Mouse (Mus musculus): ENCODE data around the gene Epn3. TPM values are rescaled to one million over a fixed set of nuclear protein-coding genes. Genes with fewer than 3 reads are reported as not detected.

Gene Epn3
- polyA plus RNA-seq, 1 experiment from 2014 or later, result 1.5 TPM

GRCm38 (mm10) chr11:94449239-94449638 lies 50.5 kb downstream of the Epn3 start:
- Histone ChIP-seq H3K4me3 (ENCODE audit: low read depth, low read length) (no peak overlapping the region), H3K9ac (replicated peaks; ENCODE audit: low read length) (no peak overlapping the region), H3K36me3 (replicated peaks; ENCODE audit: control insufficient read depth, insufficient read depth, low read depth, low read length) (no peaks in the 10 kb centered on the region; the same call in 1 of the 2 replicates), H3K4me2 (ENCODE audit: low read depth, low read length) (no peak overlapping the region), H3K27me3 (ENCODE audit: control insufficient read depth, insufficient read depth, low read length) (no peaks in the 10 kb centered on the region), H3K9me3 (replicated peaks; ENCODE audit: control insufficient read depth, low read length) (no peaks in the 10 kb centered on the region), H3K27ac (replicated peaks; ENCODE audit: low read depth, low read length) (no peak overlapping the region), H3K4me1 (ENCODE audit: control insufficient read depth, insufficient read depth, low read length) (peaks cover 3% of the 10 kb centered on the region; the same call in 1 of the 2 replicates)
- DNase-seq (ENCODE audit: low spot score), result no peak
- WGBS, result 44% methylated on average over 8 of the region's 8 CpGs
- ATAC-seq (replicated peaks; ENCODE audit: insufficient number of reproducible peaks, low FRiP score, low TSS enrichment, low read depth), result no peak

DNA sequence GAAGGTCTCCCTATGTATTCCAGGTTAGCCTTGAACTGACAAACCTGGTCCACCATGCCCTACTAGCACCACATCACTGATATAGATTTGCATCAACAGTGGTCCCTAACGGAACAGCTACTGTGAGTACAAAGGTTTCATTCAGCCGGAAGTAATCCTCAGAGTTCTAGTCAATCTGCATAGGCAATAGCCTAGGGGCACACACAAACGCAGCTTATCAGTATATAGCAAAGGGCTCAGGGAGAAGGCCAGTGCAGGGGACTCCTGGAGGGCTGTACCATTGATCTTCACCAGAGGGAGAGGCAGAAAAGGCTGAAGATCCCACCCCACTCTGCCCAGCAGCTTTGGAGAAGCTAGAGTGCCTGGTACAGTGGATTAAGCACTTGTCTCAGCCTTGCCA lies 52.8 kb downstream of the Epn3 start:
- Histone ChIP-seq H3K4me2 (ENCODE audit: low read depth, low read length) (no peak overlapping the region), H3K27ac (replicated peaks; ENCODE audit: low read depth, low read length) (no peak overlapping the region), H3K4me3 (ENCODE audit: low read depth, low read length) (no peak overlapping the region), H3K9me3 (replicated peaks; ENCODE audit: control insufficient read depth, low read length) (no peaks in the 10 kb centered on the region), H3K4me1 (ENCODE audit: control insufficient read depth, insufficient read depth, low read length) (peaks cover 3% of the 10 kb centered on the region; the same call in 1 of the 2 replicates), H3K36me3 (replicated peaks; ENCODE audit: control insufficient read depth, insufficient read depth, low read depth, low read length) (no peaks in the 10 kb centered on the region; the same call in 1 of the 2 replicates), H3K9ac (replicated peaks; ENCODE audit: low read length) (no peak overlapping the region), H3K27me3 (ENCODE audit: control insufficient read depth, insufficient read depth, low read length) (no peaks in the 10 kb centered on the region)
- ATAC-seq (replicated peaks; ENCODE audit: insufficient number of reproducible peaks, low FRiP score, low TSS enrichment, low read depth) (no peak), DNase-seq (ENCODE audit: low spot score) (no peak)
- WGBS, result 23% methylated on average over 3 of the region's 3 CpGs

DNA sequence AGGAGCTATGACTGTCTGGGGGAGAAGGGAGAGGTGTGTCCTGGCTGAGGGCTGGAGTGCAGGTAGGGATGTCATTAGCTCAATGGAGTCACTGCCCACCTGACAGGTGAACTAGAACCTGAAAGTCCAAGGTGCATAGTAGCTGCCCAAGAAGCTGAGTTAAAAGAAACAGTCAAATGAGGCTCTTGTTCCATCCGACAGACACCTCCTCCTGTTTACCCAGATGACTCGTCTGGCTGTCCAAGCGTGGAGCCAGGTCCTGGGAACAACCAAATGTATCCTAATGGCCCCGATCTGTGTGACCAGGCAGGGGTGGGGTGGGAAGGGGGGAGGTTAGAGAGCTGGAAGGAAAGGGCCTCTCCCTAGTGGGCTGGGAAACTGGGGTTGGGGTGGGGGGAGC lies 54.5 kb downstream of the Epn3 start:
- H3K27me3 ChIP-seq (ENCODE audit: control insufficient read depth, insufficient read depth, low read length), result no peaks in the 10 kb centered on the region
- H3K9me3 ChIP-seq (replicated peaks; ENCODE audit: control insufficient read depth, low read length), result no peaks in the 10 kb centered on the region
- no peak for ATAC-seq (replicated peaks; ENCODE audit: insufficient number of reproducible peaks, low FRiP score, low TSS enrichment, low read depth)
- H3K4me1 ChIP-seq (ENCODE audit: control insufficient read depth, insufficient read depth, low read length), result peaks cover 3% of the 10 kb centered on the region; the same call in 1 of the 2 replicates
- H3K9ac ChIP-seq (replicated peaks; ENCODE audit: low read length), result no peak overlapping the region
- no peak overlapping the region for H3K4me3 ChIP-seq (ENCODE audit: low read depth, low read length)
- H3K4me2 ChIP-seq (ENCODE audit: low read depth, low read length), result no peak overlapping the region
- DNase-seq (ENCODE audit: low spot score), result no peak
- WGBS, result 62% methylated on average over 4 of the region's 4 CpGs
- no peak overlapping the region for H3K27ac ChIP-seq (replicated peaks; ENCODE audit: low read depth, low read length)
- no peaks in the 10 kb centered on the region; the same call in 1 of the 2 replicates for H3K36me3 ChIP-seq (replicated peaks; ENCODE audit: control insufficient read depth, insufficient read depth, low read depth, low read length)

- WGBS, result 55% methylated on average over 5 of the region's 5 CpGs
- H3K4me1 ChIP-seq (ENCODE audit: control insufficient read depth, insufficient read depth, low read length), result peaks cover 3% of the 10 kb centered on the region; the same call in 1 of the 2 replicates
- ATAC-seq (replicated peaks; ENCODE audit: insufficient number of reproducible peaks, low FRiP score, low TSS enrichment, low read depth) (no peak), DNase-seq (ENCODE audit: low spot score) (no peak)
- no peak overlapping the region for H3K4me2 ChIP-seq (ENCODE audit: low read depth, low read length)
- no peak overlapping the region for H3K27ac ChIP-seq (replicated peaks; ENCODE audit: low read depth, low read length)
- no peak overlapping the region for H3K9ac ChIP-seq (replicated peaks; ENCODE audit: low read length)
- no peak overlapping the region for H3K4me3 ChIP-seq (ENCODE audit: low read depth, low read length)
- H3K27me3 ChIP-seq (ENCODE audit: control insufficient read depth, insufficient read depth, low read length), result no peaks in the 10 kb centered on the region
- H3K36me3 ChIP-seq (replicated peaks; ENCODE audit: control insufficient read depth, insufficient read depth, low read depth, low read length), result no peaks in the 10 kb centered on the region; the same call in 1 of the 2 replicates
- no peaks in the 10 kb centered on the region for H3K9me3 ChIP-seq (replicated peaks; ENCODE audit: control insufficient read depth, low read length)
Measured at GRCm38 (mm10) chr11:94444829-94445228, 54.9 kb downstream of the Epn3 start.

DNA sequence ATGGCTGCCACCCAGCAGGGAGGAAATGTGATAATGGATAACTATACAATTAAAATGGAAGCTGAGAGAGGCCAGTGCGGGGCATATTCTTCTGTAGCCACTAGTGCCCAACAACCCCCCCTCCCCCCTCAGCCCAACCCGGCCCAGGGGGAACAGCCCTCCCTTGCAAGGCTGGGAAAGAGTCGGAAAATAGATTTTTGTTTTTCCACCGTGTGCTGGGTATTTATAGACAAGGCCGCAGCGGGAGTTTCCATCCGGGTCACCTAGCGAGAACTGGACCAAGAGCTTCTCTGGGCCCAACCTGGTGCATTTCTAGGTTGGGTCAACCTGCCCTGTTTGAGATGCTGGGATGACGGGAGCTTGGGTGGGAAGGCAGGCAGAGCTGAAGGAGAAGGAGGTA lies 58.0 kb downstream of the Epn3 start:
- Histone ChIP-seq H3K27me3 (ENCODE audit: control insufficient read depth, insufficient read depth, low read length) (no peaks in the 10 kb centered on the region), H3K4me3 (ENCODE audit: low read depth, low read length) (no peak overlapping the region), H3K27ac (replicated peaks; ENCODE audit: low read depth, low read length) (no peak overlapping the region), H3K36me3 (replicated peaks; ENCODE audit: control insufficient read depth, insufficient read depth, low read depth, low read length) (no peaks in the 10 kb centered on the region; the same call in 1 of the 2 replicates), H3K4me1 (ENCODE audit: control insufficient read depth, insufficient read depth, low read length) (peaks cover 3% of the 10 kb centered on the region; the same call in 1 of the 2 replicates), H3K9me3 (replicated peaks; ENCODE audit: control insufficient read depth, low read length) (no peaks in the 10 kb centered on the region), H3K9ac (replicated peaks; ENCODE audit: low read length) (no peak overlapping the region), H3K4me2 (ENCODE audit: low read depth, low read length) (no peak overlapping the region)
- WGBS, result 74% methylated on average over 9 of the region's 9 CpGs
- no peak for ATAC-seq (replicated peaks; ENCODE audit: insufficient number of reproducible peaks, low FRiP score, low TSS enrichment, low read depth)
- DNase-seq (ENCODE audit: low spot score), result no peak

- Histone ChIP-seq H3K9me3 (replicated peaks; ENCODE audit: control insufficient read depth, low read length) (no peaks in the 10 kb centered on the region), H3K4me1 (ENCODE audit: control insufficient read depth, insufficient read depth, low read length) (peaks cover 3% of the 10 kb centered on the region; the same call in 1 of the 2 replicates), H3K36me3 (replicated peaks; ENCODE audit: control insufficient read depth, insufficient read depth, low read depth, low read length) (no peaks in the 10 kb centered on the region; the same call in 1 of the 2 replicates), H3K27ac (replicated peaks; ENCODE audit: low read depth, low read length) (no peak overlapping the region), H3K9ac (replicated peaks; ENCODE audit: low read length) (no peak overlapping the region), H3K4me2 (ENCODE audit: low read depth, low read length) (no peak overlapping the region), H3K27me3 (ENCODE audit: control insufficient read depth, insufficient read depth, low read length) (no peaks in the 10 kb centered on the region), H3K4me3 (ENCODE audit: low read depth, low read length) (no peak overlapping the region)
- WGBS, result 60% methylated on average over 7 of the region's 7 CpGs
- DNase-seq (ENCODE audit: low spot score), result no peak
- ATAC-seq (replicated peaks; ENCODE audit: insufficient number of reproducible peaks, low FRiP score, low TSS enrichment, low read depth), result 0 out of 2 replicates have a peak, but pooled peaks have one; percentile 46
Measured at GRCm38 (mm10) chr11:94441122-94441521, 58.7 kb downstream of the Epn3 start.

- Histone ChIP-seq H3K9ac (replicated peaks; ENCODE audit: low read length) (no peak overlapping the region), H3K9me3 (replicated peaks; ENCODE audit: control insufficient read depth, low read length) (no peaks in the 10 kb centered on the region), H3K4me3 (ENCODE audit: low read depth, low read length) (no peak overlapping the region), H3K27me3 (ENCODE audit: control insufficient read depth, insufficient read depth, low read length) (no peaks in the 10 kb centered on the region), H3K4me2 (ENCODE audit: low read depth, low read length) (no peak overlapping the region), H3K27ac (replicated peaks; ENCODE audit: low read depth, low read length) (no peak overlapping the region), H3K36me3 (replicated peaks; ENCODE audit: control insufficient read depth, insufficient read depth, low read depth, low read length) (no peaks in the 10 kb centered on the region; the same call in 1 of the 2 replicates), H3K4me1 (ENCODE audit: control insufficient read depth, insufficient read depth, low read length) (peaks cover 3% of the 10 kb centered on the region; the same call in 1 of the 2 replicates)
- DNase-seq (ENCODE audit: low spot score), result no peak
- ATAC-seq (replicated peaks; ENCODE audit: insufficient number of reproducible peaks, low FRiP score, low TSS enrichment, low read depth), result no peak
- WGBS, result 79% methylated on average over 6 of the region's 6 CpGs
Measured at GRCm38 (mm10) chr11:94440421-94440820, 59.4 kb downstream of the Epn3 start.

All from embryonic facial prominence, embryonic 11.5 days (tissue).